Mouse (Mus musculus): ENCODE data around the gene Bpi.

Bpi gene

GRCm38 (mm10) chr2:158258005-158258418, at the start of gene Bpi:
Gene Bpi, plus strand, starts transcription at chr2:158258094.
- no peak for DNase-seq (ENCODE audit: low read depth, low spot score)

GRCm38 (mm10) chr2:158209776-158210175, 48.1 kb upstream of the Bpi start:
- no peak for DNase-seq (ENCODE audit: low read depth, low spot score)

GRCm38 (mm10) chr2:158210503-158210902, 47.4 kb upstream of the Bpi start:
- DNase-seq (ENCODE audit: low read depth, low spot score), result no peak

GRCm38 (mm10) chr2:158210958-158211357, 46.9 kb upstream of the Bpi start:
- no peak for DNase-seq (ENCODE audit: low read depth, low spot score)

- DNase-seq (ENCODE audit: low read depth, low spot score), result no peak
Measured at GRCm38 (mm10) chr2:158211764-158212471, 46.0 kb upstream of the Bpi start.

- no peak for DNase-seq (ENCODE audit: low read depth, low spot score)
Measured at GRCm38 (mm10) chr2:158215283-158216117, 42.4 kb upstream of the Bpi start.

- no peak for DNase-seq (ENCODE audit: low read depth, low spot score)
Measured at GRCm38 (mm10) chr2:158216510-158216909, 41.4 kb upstream of the Bpi start.

- DNase-seq (ENCODE audit: low read depth, low spot score), result no peak
Measured at GRCm38 (mm10) chr2:158219562-158219961, 38.3 kb upstream of the Bpi start.

- no peak for DNase-seq (ENCODE audit: low read depth, low spot score)
Measured at GRCm38 (mm10) chr2:158221446-158222084, 36.3 kb upstream of the Bpi start.

GRCm38 (mm10) chr2:158222664-158223063, 35.2 kb upstream of the Bpi start:
- no peak for DNase-seq (ENCODE audit: low read depth, low spot score)

- DNase-seq (ENCODE audit: low read depth, low spot score), result no peak
Measured at GRCm38 (mm10) chr2:158223497-158223896, 34.4 kb upstream of the Bpi start.

- no peak for DNase-seq (ENCODE audit: low read depth, low spot score)
Measured at GRCm38 (mm10) chr2:158225301-158225700, 32.6 kb upstream of the Bpi start.

GRCm38 (mm10) chr2:158228670-158229502, 29.0 kb upstream of the Bpi start, which contains the start of gene D630003M21Rik:
Gene D630003M21Rik, minus strand, starts transcription at chr2:158229222.
- DNase-seq (ENCODE audit: low read depth, low spot score), result no peak

- no peak for DNase-seq (ENCODE audit: low read depth, low spot score)
Measured at GRCm38 (mm10) chr2:158229503-158229892, 28.4 kb upstream of the Bpi start.

GRCm38 (mm10) chr2:158230617-158231016, 27.3 kb upstream of the Bpi start:
- DNase-seq (ENCODE audit: low read depth, low spot score), result no peak

GRCm38 (mm10) chr2:158231071-158231470, 26.8 kb upstream of the Bpi start:
- DNase-seq (ENCODE audit: low read depth, low spot score), result no peak

- DNase-seq (ENCODE audit: low read depth, low spot score), result no peak
Measured at GRCm38 (mm10) chr2:158232414-158232813, 25.5 kb upstream of the Bpi start.

GRCm38 (mm10) chr2:158233106-158233505, 24.8 kb upstream of the Bpi start:
- no peak for DNase-seq (ENCODE audit: low read depth, low spot score)

GRCm38 (mm10) chr2:158236698-158237097, 21.2 kb upstream of the Bpi start:
- no peak for DNase-seq (ENCODE audit: low read depth, low spot score)

- DNase-seq (ENCODE audit: low read depth, low spot score), result no peak
Measured at GRCm38 (mm10) chr2:158238101-158238500, 19.8 kb upstream of the Bpi start.

- DNase-seq (ENCODE audit: low read depth, low spot score), result no peak
Measured at GRCm38 (mm10) chr2:158241126-158241738, 16.7 kb upstream of the Bpi start.
